Mouse (Mus musculus) ES-Bruce4 (cell line): ENCODE measurements around the gene Mad1l1.

Source experiments
- CTCF ChIP-seq: IDR thresholded peaks from one replicate; pipeline ENCODE4 v1.8.1; 2011; ENCODE audit warnings: low read depth, low read length
- EP300 ChIP-seq: IDR thresholded peaks from 2 replicates; pipeline ENCODE4 v1.6.1; 2011; ENCODE audit warnings: low read depth, low read length; ENCODE audit not compliant: insufficient read depth
- POLR2A ChIP-seq: IDR thresholded peaks from one replicate; pipeline ENCODE4 v1.8.1; 2011; ENCODE audit warnings: low read length; ENCODE audit not compliant: insufficient read depth

DNA sequence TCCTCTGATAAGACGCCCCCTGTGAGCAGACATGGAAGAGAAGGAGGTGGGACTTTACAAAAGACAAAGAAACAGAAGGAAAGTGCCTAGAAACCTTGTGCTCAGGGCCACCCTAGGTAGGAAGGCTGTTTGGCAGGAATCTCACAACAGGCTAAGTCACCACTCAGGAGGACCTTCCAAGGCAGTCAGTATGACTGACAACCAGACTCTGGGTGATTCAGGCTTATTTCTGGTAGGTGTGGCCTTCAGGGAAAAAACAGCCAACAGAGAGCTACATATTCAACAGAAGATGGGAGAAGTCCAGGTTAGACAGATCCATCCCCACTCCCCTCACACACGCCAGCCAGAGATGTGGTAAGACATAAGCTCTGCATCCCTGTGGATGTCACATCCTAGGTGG is 118.9 kb downstream of the Mad1l1 start:
- no peak for TF ChIP-seq EP300
- no peak for TF ChIP-seq POLR2A
- TF ChIP-seq CTCF = no peak
